Mouse (Mus musculus): Measurements from ENCODE around the gene Nat8f1. TPM values are rescaled to one million over a fixed set of nuclear protein-coding genes. Genes with fewer than 3 reads are reported as not detected.
"Not testable (repeated sequence)": the region's sequence is repeated elsewhere in the genome, so short reads cannot be mapped to it uniquely, and the experiment has no call there.

Gene Nat8f1
- polyA plus RNA-seq, 1 experiment, result 11.6 TPM

GRCm38 (mm10) chr6:85919401-85919800 is 3.9 kb upstream of the Nat8f1 start:
- Histone ChIP-seq H3K27ac (replicated peaks; ENCODE audit: low read depth, low read length) (no peak overlapping the region), H3K4me3 (ENCODE audit: insufficient read depth, low read depth, low read length) (no peak overlapping the region), H3K4me1 (ENCODE audit: control insufficient read depth, insufficient read depth, insufficient read length, low read length) (no peaks in the 10 kb centered on the region)

DNA sequence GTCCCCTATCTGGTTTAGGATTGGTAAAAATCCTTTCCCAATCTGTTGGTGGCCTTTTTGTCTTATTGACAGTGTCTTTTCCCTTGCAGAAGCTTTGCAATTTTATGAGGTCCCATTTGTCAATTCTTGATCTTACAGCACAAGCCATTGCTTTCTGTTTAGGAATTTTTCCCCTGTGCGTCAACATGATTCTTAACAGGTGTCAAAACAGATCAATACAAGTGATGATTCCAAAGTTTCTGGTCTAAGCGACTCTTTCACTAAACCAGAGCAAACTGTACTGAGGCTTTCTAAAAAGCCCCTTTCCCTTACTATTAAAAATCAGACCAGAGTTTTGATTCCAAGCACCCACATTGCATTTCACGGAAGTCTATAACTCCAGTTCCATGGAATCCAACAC is 2.9 kb upstream of the Nat8f1 start:
- not testable (repeated sequence) for H3K27ac ChIP-seq (replicated peaks; ENCODE audit: low read depth, low read length); H3K4me3 ChIP-seq (ENCODE audit: insufficient read depth, low read depth, low read length); H3K4me1 ChIP-seq (ENCODE audit: control insufficient read depth, insufficient read depth, insufficient read length, low read length)

DNA sequence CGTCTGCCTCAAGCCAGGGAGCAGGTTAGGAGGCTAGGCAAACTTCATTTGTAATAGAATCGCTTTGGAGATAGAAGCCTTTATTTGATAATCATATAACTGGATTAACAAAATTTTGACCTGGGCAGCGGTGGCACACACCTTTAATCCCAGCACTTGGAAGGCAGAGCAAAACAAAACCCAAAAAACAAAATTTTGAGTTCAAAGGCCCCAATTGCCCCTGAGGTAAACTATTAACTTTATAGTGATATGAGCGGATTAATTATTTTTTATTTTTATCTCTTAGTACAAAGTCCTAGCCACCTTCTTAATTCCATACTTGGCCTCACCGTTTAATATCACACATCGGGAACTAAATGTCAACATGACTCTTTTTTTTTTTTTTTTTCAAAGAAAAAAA is 1.1 kb upstream of the Nat8f1 start:
- peak overlapping the region; percentile 96 for H3K4me3 ChIP-seq (ENCODE audit: insufficient read depth, low read depth, low read length)
- H3K4me1 ChIP-seq (ENCODE audit: control insufficient read depth, insufficient read depth, insufficient read length, low read length), result no peaks in the 10 kb centered on the region
- peak overlapping the region; percentile 65; the same call in 1 of the 2 replicates for H3K27ac ChIP-seq (replicated peaks; ENCODE audit: low read depth, low read length)

GRCm38 (mm10) chr6:85915141-85915538 is 347 bp downstream of the Nat8f1 start:
- peak overlapping the region; percentile 96 for H3K4me3 ChIP-seq (ENCODE audit: insufficient read depth, low read depth, low read length)
- H3K4me1 ChIP-seq (ENCODE audit: control insufficient read depth, insufficient read depth, insufficient read length, low read length), result no peaks in the 10 kb centered on the region

GRCm38 (mm10) chr6:85911587-85911986 is 3.9 kb downstream of the Nat8f1 start, which contains the start of gene Tprkb:
Gene Tprkb (plus strand): TSS chr6:85911865.
- Histone ChIP-seq H3K27ac (replicated peaks; ENCODE audit: low read depth, low read length) (no peak within 1 kb of the TSS), H3K4me3 (ENCODE audit: insufficient read depth, low read depth, low read length) (no peak within 1 kb of the TSS), H3K4me1 (ENCODE audit: control insufficient read depth, insufficient read depth, insufficient read length, low read length) (no peaks in the 10 kb centered on the region)

More at GRCm38 (mm10) chr6:85915141-85915538, 347 bp downstream of the Nat8f1 start:
- H3K27ac ChIP-seq (replicated peaks; ENCODE audit: low read depth, low read length), result peak overlapping the region; percentile 71

DNA sequence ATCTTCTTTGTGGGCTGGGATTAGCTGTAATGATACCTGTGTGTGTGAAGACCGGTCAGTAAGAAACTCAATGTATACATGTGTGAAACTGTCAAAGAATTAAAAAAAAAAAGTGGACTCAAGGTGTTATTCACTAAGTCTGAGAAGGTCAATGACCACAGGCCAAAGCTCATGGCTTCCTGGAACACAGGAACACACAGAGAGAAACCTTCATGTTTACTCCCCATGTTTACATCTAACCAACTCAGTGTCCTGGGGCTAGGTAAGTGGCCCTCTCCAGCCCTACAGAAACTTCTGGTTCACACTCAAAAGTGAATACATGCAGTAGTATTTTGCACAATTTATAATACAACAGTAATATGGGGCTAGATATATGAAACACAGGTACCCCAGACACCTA is 5.8 kb downstream of the Nat8f1 start:
- Histone ChIP-seq H3K4me1 (ENCODE audit: control insufficient read depth, insufficient read depth, insufficient read length, low read length) (no peaks in the 10 kb centered on the region), H3K27ac (replicated peaks; ENCODE audit: low read depth, low read length) (no peak overlapping the region), H3K4me3 (ENCODE audit: insufficient read depth, low read depth, low read length) (no peak overlapping the region)

DNA sequence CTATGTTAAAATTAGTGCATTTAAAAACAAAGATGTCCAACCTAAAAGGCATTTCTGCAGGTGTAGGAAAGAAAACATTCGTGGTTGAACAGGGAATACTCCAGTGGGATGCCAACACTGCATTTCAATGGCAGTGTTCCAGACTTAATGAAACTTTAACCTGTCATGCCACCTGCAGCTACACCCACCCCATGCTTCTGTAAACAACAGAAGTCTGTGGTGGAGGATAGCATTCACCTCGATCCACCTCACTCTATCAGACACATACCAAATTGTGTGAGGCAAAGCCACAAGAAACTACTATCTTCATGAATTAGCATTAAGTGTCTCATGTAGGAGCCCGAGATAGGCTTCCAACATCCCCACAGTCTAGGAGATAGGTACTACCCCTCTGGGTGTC is 7.1 kb downstream of the Nat8f1 start:
- Histone ChIP-seq H3K27ac (replicated peaks; ENCODE audit: low read depth, low read length) (no peak overlapping the region), H3K4me3 (ENCODE audit: insufficient read depth, low read depth, low read length) (no peak overlapping the region), H3K4me1 (ENCODE audit: control insufficient read depth, insufficient read depth, insufficient read length, low read length) (no peaks in the 10 kb centered on the region)

- H3K27ac ChIP-seq (replicated peaks; ENCODE audit: low read depth, low read length); H3K4me3 ChIP-seq (ENCODE audit: insufficient read depth, low read depth, low read length); H3K4me1 ChIP-seq (ENCODE audit: control insufficient read depth, insufficient read depth, insufficient read length, low read length): not testable (repeated sequence)
Measured at GRCm38 (mm10) chr6:85906911-85907351, 8.6 kb downstream of the Nat8f1 start.

DNA sequence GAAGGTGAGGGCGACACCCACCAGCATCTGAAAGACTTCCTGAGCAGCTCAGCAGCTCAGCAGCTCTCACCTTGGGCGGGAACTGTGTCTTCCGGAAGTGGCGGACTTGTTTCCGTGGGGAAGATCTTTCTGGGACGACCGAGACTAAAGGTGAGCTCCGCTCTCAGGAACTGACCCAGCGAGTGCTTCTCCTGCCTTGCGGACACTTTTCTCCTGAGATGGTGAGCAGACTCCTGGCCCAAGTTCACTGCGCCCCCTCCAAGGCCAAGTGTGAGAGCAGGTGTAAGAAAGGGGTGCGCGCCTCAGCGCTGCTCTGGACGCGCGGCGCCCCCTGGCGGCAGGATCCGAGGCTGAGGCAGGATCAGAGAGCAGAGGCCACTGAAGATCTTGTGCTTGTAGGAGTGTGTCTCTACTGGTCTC is 10.8 kb downstream of the Nat8f1 start, which contains the start of gene Nat8f4:
Gene Nat8f4, minus strand, starts transcription at position 243 of the 420 bp plus-strand sequence.
- not testable (repeated sequence) for H3K4me1 ChIP-seq (ENCODE audit: control insufficient read depth, insufficient read depth, insufficient read length, low read length); H3K27ac ChIP-seq (replicated peaks; ENCODE audit: low read depth, low read length)
- H3K4me3 ChIP-seq (ENCODE audit: insufficient read depth, low read depth, low read length), result peak within 1 kb of the TSS; percentile 56

DNA sequence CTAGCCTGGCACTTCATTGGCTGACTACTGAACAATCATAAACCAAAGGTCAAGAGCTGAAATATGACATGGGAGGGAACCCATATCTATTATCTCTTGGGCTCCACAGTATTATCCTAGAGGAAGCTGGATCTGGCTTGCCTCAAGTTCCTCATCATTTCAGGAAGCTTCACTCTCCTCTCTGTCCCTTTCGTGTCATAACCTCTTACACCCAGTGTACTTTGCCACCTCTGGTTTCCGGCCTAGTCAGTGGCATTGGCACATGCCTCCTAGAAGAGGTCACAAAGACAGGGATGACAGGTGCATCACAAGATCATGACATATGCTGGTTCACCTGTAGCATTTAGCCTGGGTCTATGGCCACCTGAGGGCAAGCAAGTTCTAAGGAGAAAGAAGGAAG is 13.2 kb downstream of the Nat8f1 start:
- Histone ChIP-seq H3K4me1 (ENCODE audit: control insufficient read depth, insufficient read depth, insufficient read length, low read length) (no peaks in the 10 kb centered on the region), H3K4me3 (ENCODE audit: insufficient read depth, low read depth, low read length) (no peak overlapping the region), H3K27ac (replicated peaks; ENCODE audit: low read depth, low read length) (no peak overlapping the region)

GRCm38 (mm10) chr6:85898596-85899475 is 16.7 kb downstream of the Nat8f1 start:
- H3K27ac ChIP-seq (replicated peaks; ENCODE audit: low read depth, low read length); H3K4me1 ChIP-seq (ENCODE audit: control insufficient read depth, insufficient read depth, insufficient read length, low read length); H3K4me3 ChIP-seq (ENCODE audit: insufficient read depth, low read depth, low read length): not testable (repeated sequence)

- not testable (repeated sequence) for H3K4me3 ChIP-seq (ENCODE audit: insufficient read depth, low read depth, low read length); H3K4me1 ChIP-seq (ENCODE audit: control insufficient read depth, insufficient read depth, insufficient read length, low read length); H3K27ac ChIP-seq (replicated peaks; ENCODE audit: low read depth, low read length)
Measured at GRCm38 (mm10) chr6:85895061-85895648, 20.3 kb downstream of the Nat8f1 start.

GRCm38 (mm10) chr6:85888961-85889360 is 26.5 kb downstream of the Nat8f1 start:
- Histone ChIP-seq H3K4me3 (ENCODE audit: insufficient read depth, low read depth, low read length) (no peak overlapping the region), H3K4me1 (ENCODE audit: control insufficient read depth, insufficient read depth, insufficient read length, low read length) (no peaks in the 10 kb centered on the region), H3K27ac (replicated peaks; ENCODE audit: low read depth, low read length) (no peak overlapping the region)

DNA sequence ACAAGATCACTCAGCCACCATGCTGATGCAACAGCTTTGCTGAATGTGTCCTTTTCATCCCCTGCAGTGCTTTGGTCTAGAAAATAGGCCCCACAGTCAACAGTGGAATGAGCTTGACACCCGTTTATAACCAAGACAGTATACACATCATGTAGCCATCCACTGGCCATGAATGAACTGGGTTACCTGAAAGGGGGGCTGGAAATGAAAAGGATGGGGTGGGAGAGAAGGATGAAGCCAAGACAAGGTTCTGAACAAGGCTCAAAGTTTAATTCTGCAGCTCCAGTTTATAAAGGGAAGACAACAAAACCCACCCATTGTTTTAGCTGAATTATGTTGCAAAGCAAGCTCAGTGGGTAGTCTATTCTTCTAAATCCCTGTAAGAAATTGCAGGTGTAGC is 31.2 kb downstream of the Nat8f1 start:
- no peaks in the 10 kb centered on the region for H3K4me1 ChIP-seq (ENCODE audit: control insufficient read depth, insufficient read depth, insufficient read length, low read length)
- H3K4me3 ChIP-seq (ENCODE audit: insufficient read depth, low read depth, low read length), result no peak overlapping the region
- no peak overlapping the region for H3K27ac ChIP-seq (replicated peaks; ENCODE audit: low read depth, low read length)

GRCm38 (mm10) chr6:85883246-85883645 is 32.2 kb downstream of the Nat8f1 start:
- not testable (repeated sequence) for H3K27ac ChIP-seq (replicated peaks; ENCODE audit: low read depth, low read length); H3K4me1 ChIP-seq (ENCODE audit: control insufficient read depth, insufficient read depth, insufficient read length, low read length)

GRCm38 (mm10) chr6:85869006-85869405 is 46.5 kb downstream of the Nat8f1 start, which contains the start of gene Nat8f2:
Gene Nat8f2 (minus strand): TSS chr6:85869158.
- H3K4me1 ChIP-seq (ENCODE audit: control insufficient read depth, insufficient read depth, insufficient read length, low read length); H3K4me3 ChIP-seq (ENCODE audit: insufficient read depth, low read depth, low read length); H3K27ac ChIP-seq (replicated peaks; ENCODE audit: low read depth, low read length): not testable (repeated sequence)

More at GRCm38 (mm10) chr6:85883246-85883645, 32.2 kb downstream of the Nat8f1 start:
- not testable (repeated sequence) for H3K4me3 ChIP-seq (ENCODE audit: insufficient read depth, low read depth, low read length)
